Mouse (Mus musculus) neutrophil, adult 65 days (primary cell): ENCODE data around the gene Atxn7l1. TPM values are rescaled to one million over a fixed set of nuclear protein-coding genes. Genes with fewer than 3 reads are reported as not detected.

Experiments used
- total RNA-seq: library from RNA; stranded (reverse); gene quantifications from 2 replicates; pipeline ENCODE4 v1.2.4, GENCODE M21; 2023

Atxn7l1 gene
- 147 and 159 TPM in 2 replicates for total RNA-seq

GRCm38 (mm10) chr12:33147497-33148267 lies at the start of gene Atxn7l1:
TSS of gene Atxn7l1 (plus strand) at chr12:33147693.

DNA sequence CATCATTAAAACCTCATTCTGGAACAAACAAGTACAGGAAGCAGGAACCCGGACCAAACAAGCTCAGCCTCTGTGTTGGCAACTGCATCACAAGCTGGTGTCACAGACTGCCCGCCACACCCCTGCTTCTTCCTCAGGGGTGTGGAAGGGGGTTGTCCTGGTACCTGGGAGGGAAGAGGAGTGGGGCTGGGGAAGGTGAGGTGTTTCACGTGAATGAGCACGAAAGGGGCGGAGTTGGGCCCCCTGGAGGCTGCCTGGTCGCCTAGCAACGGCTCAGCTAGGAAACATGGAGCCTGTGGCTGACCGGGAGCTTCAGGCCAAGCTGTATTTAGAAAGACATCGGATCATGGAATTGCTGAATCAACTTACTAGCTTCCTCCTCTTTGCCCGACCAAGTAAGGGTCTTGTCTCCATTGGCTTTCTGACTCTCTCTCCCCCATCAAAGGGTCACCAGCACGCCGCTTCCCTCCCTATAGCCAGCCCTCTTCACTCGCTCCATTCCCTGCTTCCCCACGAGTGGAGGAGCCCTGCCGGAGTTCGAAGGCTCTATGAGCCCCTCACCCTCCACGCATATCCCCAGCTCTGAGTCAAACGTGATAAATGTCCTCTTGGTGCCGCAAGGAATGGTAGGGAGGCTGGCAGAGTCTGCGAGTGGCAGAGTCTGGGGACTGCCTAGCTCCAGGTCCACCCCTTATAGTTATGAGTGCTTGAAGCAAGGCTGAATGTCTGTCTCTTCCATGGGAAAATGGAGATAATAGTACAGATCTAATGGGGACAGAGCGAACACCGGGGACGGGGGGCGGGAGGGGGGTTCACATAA lies 247.5 kb downstream of the Atxn7l1 start, which contains the start of gene Efcab10:
Gene Efcab10 (plus strand): TSS at position 51 of the 820 bp plus-strand sequence.

Other genes starting within 250 kb of the Atxn7l1 start
- gene Sypl, start 193.8 kb upstream of the Atxn7l1 start, total RNA-seq = 81.2 and 102 TPM in 2 replicates
- gene Cdhr3, start 54.8 kb upstream of the Atxn7l1 start, total RNA-seq = not detected in 2 replicates
- gene Efcab10, start 247.2 kb downstream of the Atxn7l1 start, total RNA-seq = not detected in 2 replicates